Mouse (Mus musculus) G1E (cell line): ENCODE results near the gene Sptan1.

ENCODE experiments used
- CTCF ChIP-seq: IDR thresholded peaks from 2 replicates; pipeline ENCODE4 v1.5.1; 2012; ENCODE audit warnings: low read depth, low read length, inconsistent platforms, mixed read lengths
- GATA1 ChIP-seq: IDR thresholded peaks from 2 replicates; pipeline ENCODE4 v1.6.1; 2012; ENCODE audit warnings: borderline replicate concordance, low read length, inconsistent platforms, mixed read lengths
- GATA2 ChIP-seq: IDR thresholded peaks from 2 replicates; pipeline ENCODE4 v1.6.1; 2012; ENCODE audit warnings: low read depth, low read length, inconsistent platforms, borderline replicate concordance
- POLR2AphosphoS5 ChIP-seq: IDR thresholded peaks from 2 replicates; pipeline ENCODE4 v1.6.1; 2012; ENCODE audit warnings: low read depth, low read length, inconsistent platforms; ENCODE audit not compliant: insufficient replicate concordance
- TAL1 ChIP-seq: conservative IDR thresholded peaks from 2 replicates; pipeline ENCODE4 v1.6.1; 2012; ENCODE audit warnings: low read depth, low read length, inconsistent platforms, mixed read lengths

DNA sequence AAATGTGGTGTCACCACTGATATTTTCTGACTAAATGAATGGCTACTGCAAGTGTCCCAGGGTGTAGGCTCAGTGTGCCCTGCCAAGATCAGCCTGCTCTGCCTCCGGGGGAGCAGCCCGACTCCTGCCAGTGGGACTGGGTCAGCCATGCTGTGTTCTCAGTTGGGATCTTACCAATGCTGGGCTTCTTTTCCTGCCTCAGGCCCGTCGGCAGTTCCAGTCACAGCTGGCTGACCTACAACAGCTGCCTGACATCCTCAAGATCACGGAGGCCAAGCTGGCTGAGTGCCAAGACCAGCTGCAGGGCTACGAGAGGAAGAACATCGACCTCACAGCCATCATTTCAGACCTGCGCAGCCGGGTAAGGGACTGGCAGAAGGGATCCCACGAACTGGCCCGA, 43.3 kb upstream of the Sptan1 start:
- TF ChIP-seq CTCF (no peak), GATA2 (no peak), TAL1 (no peak), POLR2AphosphoS5 (no peak), GATA1 (no peak)
